Mouse (Mus musculus) lung, postnatal 10 days (tissue): Measurements from ENCODE around the gene Fstl1.

Experiments
- DNase-seq: peaks from one replicate; pipeline ENCODE4 v3.0.0; 2021

Gene Fstl1

DNA sequence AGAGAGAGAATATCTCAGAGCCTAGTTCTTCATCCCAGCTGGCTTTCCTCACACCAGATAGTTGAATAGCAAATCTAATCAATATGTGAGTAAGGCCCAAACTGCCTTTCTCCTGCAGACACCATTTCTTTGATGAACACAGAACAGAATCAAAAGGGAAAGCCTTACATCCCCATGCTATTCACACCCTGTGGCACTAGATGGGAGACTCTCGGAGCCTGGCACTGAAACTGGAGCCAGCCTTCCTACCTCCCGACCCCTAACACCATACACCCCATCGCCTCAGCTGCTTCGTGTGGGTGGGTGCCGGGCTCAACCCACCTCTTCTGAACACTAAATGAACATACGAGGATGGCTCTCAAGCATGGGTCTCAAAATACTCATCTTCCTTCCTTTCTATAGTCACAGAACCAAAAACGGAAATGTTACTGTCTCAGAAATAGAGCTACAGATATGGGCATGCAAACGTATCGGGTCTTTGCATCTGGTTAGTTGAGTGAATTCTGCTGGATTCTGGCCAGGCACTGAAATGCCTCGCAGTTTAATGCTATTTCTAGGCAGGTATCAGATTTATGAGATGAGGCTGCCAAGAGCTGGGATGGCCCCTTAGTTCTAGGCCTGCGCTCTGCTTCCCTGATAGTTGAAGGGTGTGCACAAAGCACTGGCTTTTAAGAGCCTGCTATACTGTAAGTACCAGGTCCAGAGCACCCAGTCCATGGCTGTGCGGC lies 48.3 kb downstream of the Fstl1 start:
- no peak for DNase-seq

DNA sequence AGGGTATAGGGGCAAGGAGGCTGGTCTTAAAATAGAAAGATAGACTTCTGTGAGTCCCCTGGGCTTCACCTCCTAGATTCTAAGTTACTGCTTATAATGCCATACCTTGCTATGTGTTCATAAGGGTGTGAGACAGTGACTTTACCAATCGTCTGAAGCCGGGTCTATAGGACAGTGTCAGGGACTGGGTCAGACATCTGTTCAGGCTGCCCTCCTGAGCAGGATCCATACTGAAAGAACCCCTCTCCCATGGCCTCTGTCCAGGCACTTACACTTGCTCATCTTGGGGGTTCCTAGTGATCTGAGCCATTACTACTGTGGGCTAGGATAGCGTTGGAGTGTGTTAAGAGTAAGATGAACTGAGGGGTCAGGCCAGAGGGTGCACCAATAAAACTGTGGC lies 49.6 kb downstream of the Fstl1 start:
- DNase-seq, result no peak

GRCm38 (mm10) chr16:37831041-37831440 lies 54.4 kb downstream of the Fstl1 start:
- DNase-seq, result peak; percentile 19

GRCm38 (mm10) chr16:37837571-37837970 lies 60.9 kb downstream of the Fstl1 start:
- no peak for DNase-seq

DNA sequence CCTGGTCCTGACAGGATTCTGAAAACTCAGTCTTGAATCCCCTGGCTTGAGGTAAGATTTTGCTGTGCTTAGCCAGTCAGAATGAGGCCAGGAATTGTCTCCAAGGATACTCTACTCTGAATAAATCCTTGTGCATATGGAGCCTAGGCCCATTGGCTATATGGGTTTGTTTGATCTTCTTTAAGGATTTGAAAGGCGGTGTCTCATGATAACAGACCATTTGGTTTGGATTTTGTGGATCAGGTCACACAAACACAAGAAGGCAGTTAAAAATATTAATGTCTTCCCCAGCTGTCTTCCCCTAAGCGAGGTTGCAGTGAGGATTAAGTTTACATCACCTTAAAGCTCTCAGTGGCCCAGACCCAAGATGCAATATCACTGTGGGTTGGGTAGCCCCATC lies 65.8 kb downstream of the Fstl1 start:
- DNase-seq, result no peak

DNA sequence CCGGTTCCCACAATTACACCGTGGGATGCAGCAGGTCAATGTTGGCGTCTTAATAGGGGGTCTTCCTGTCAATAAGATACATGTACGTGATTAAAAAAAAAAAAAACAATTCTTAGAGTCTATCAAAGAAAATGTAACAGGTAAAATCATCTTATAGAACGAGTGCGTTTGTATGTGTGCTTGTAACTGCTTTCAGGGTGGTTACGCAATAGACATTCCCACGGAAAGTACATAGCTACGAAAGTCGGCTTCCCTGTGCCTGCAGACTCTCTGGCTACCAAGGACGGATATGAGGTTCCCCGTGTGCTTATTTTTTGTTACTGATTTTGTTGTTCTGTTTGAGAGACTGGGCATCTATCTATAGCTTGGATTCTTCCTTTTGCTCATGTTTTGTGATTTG lies 67.1 kb downstream of the Fstl1 start:
- no peak for DNase-seq

DNA sequence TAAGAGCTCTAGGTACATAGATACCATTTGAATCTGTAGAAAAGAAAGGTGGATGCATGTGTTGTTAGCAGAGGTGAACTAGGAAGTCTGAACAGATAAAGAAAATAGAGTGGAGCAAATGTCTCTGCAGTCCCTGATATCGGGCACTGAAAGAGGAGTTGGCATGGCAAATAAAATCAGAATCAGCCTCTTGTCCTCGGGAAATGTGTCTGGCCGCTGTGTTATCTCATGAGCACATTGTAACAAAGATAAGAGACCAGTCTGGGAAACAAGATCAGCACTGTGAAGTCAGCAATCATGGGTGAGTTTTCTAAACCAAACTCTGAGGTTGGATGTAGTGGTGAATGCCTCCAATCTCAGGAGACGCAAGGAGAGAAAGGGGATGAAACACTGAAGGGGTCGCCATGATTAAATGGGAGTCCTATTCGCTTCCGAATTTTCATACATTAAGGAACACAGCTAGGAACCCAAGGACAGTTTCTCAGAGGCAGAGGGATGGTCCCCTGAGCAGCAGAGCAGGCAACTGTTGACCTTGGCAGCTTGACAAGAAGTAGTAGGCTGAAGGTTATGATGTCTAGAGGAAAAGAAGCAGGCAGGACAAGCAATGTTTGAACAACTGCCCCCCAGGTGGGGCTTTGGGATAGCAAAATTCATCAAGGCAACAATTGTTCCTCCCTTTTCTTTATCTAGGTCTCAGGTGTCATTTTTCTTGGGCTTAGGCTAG lies 68.7 kb downstream of the Fstl1 start:
- DNase-seq, result no peak

DNA sequence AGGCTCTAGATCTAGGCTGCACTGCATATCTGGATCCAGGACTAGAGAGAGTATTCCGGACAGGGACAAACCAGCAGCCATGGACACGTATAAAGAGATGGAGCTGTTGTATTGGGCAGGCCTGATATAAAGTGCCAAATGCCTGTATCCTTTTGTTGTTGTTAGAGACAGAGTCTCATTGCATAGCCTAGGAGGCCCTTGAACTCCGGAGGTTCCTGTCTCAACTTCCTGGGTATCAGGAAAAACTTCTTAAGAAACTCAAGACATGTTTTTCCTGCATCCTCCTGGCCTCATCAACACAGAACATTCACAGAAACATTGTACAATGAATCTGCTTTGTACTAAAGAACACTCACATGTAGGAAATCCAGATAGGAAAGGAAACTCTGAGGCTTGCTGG lies 70.4 kb downstream of the Fstl1 start:
- no peak for DNase-seq

DNA sequence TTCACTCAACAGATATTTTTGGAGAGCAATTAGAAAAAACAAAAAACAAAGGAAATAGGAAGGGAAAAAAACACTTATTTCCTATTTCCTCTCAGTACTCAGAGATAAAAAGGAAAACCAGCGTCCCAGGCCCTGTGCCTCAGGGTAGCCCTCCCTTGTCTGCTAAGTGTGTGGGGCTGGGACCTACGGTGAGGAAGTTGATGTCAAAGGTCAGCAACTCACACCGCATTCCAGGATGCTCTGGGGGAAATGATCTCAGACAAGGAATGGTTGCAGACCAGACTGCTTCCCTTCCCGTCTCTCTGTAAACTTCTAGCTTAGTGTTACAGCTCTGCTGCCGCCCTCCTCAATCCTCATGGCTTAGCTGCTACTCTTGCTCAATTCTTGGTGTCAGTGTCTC lies 74.7 kb downstream of the Fstl1 start:
- peak; percentile 71 for DNase-seq

GRCm38 (mm10) chr16:37853279-37853678 lies 76.6 kb downstream of the Fstl1 start:
- no peak for DNase-seq

GRCm38 (mm10) chr16:37854054-37854453 lies 77.4 kb downstream of the Fstl1 start:
- DNase-seq, result no peak

DNA sequence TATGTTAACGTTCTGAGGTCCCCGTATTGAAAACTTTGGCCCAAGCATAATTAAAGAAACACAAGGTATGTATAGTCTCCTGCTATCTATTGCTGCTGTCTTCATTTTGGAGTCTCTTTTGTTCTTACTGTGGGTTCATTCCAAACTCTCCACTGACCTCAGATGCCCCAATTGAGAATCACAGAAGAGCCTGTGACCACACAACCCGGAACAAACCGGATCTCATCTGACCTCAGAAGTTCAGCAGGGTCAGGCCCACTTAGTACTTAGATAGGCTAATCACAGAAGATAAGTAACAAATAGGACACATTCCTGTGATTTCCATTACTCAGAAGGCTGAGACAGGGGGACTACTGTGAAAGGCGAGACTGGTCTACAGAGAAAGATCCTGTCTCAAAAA lies 77.9 kb downstream of the Fstl1 start:
- DNase-seq, result no peak

GRCm38 (mm10) chr16:37855583-37855982 lies 78.9 kb downstream of the Fstl1 start:
- no peak for DNase-seq

DNA sequence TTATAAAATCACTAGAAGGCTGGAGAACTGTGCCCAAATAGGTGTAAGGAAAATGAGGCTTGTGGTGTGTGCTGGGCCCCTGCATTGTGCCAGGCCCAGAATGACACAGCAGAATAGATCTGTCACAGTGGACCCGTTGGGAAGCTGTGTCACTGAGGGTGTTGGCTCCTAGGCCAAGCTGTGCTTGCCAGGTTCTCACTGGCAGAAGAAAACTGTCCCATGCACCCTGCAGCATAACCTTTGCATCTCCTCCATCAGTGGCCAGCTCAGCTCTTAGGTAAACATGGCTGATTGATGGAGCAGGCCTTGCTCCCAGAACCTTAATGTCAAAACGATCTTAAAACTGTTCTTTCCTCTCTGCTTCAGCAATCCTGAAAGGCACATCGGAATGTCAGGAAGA lies 79.7 kb downstream of the Fstl1 start:
- no peak for DNase-seq

- no peak for DNase-seq
Observed at GRCm38 (mm10) chr16:37857495-37857894, 80.8 kb downstream of the Fstl1 start.

GRCm38 (mm10) chr16:37860213-37860612 lies 83.5 kb downstream of the Fstl1 start:
- DNase-seq, result no peak

DNA sequence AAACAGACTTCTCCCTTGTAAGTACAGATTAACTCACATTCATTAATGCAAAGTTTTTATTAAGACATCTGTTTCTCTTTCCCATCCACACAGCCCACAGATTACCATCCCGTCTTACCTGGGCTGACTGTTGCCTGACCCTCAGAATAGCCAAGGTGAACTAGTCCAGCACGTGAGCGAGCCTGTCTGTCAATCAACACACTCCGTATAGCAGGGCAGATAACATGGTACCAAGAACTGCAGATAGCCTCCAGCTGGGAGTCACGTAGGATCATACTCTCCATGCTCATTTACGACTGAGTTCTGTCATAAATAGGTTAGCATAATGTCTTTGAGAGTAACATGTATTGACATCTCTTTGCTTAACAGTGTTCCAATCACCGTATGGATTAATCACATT lies 84.4 kb downstream of the Fstl1 start, which contains the start of gene Gm36028:
TSS of gene Gm36028 (minus strand) at position 118 of the 400 bp plus-strand sequence.
- no peak for DNase-seq

DNA sequence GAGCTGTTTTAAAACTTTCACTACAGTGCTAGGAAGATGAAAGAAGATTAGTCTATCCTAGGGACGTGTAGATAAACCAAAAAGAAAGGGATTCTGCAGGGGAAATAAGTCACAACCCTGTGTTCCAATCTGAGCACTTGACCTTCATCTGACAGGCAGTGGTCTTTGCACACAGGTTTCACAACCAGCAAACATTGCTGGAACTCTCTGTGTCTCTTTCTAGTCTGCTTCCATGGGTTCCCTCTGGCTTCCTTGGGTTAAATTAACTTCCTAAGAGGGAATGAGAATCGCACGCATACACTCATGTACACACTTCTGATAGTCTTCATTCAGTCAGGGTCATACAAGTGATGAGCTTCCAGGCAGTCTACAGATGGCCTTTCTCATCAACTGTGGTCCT lies 87.2 kb downstream of the Fstl1 start:
- no peak for DNase-seq

GRCm38 (mm10) chr16:37865841-37866240 lies 89.2 kb downstream of the Fstl1 start:
- DNase-seq, result no peak

DNA sequence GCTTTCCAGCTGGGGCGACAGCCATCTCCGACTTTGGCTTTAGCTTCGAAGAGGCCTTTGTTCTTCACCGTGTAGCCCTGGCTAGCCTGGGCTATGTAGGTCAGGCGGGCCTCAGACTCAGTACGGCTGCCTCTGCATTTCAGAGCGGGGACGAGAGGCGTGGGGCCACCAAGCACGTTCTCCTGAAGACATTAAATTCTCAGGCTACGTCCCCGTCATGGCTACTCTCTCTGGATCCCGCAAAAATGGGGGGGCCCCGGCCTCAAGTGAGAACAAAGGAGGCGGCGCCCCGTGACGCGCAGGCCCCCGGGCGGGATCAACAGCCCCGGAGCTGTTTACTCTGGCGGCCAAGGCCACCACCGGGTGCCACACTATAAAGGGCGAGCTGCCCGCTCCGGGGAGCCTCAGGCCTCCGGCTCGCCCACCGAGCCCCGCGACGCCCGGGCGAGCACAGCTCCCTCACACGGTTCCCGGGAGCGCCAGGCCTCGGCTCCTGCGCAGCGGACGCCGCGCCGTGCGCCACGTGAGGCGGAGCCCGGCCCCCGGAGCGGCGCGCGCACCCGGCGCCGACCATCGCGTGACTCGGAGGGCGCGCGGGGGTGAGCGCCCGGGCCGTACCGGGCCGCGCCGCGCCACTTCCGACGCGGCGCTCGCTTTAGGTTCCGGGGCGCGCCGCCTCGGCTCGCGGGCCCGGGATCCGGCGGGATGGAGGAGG lies 91.3 kb downstream of the Fstl1 start, which contains the start of gene Lrrc58:
TSS of gene Lrrc58 (plus strand) at position 599 of the 715 bp plus-strand sequence.
- peak; percentile 90 for DNase-seq

- DNase-seq, result peak; percentile 54
Observed at GRCm38 (mm10) chr16:37868506-37869469, 92.1 kb downstream of the Fstl1 start.

DNA sequence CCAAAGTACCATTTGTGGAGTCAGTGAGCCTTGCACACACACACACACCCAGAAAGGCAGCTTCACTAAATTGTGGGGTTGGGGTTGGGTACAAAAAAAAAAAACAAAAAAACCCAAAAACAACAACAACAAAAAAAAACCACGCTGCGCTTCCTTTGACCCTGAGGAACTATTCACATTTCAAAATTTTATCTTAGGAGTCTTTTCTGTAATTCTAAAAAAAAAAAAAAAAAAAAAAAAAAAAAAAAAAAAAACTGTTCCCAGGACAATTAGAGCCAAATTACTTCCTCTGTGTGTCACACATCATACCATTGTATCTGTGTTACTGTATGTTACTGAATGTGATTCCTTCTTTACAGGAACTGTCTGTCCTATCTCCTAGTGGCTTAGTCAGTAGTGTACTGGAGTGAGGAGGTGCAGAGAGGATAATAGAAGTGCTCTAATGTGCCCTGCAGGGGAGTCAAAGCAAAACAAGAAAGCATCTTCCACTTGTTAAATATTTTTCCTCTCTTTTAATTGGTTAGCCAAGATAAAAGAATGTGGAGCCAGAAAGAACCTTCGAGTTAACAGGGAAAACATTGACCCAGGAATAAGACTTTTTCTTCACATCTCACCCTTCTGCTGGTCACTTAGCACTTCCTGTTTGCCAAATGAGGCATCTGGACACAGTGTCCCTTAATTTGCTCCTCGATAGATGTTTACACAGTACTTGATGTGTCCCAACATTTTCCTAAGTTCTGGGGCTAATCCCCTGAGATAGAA lies 93.0 kb downstream of the Fstl1 start:
- DNase-seq, result no peak
